Mouse (Mus musculus): ENCODE results near the gene Rims3. TPM values are rescaled to one million over a fixed set of nuclear protein-coding genes. Genes with fewer than 3 reads are reported as not detected.

Gene Rims3
- total RNA-seq, 2 experiments from 2014 or later, result 24.2 to 30.6 TPM

- no peak for DNase-seq (ENCODE audit: extremely low spot score in 1 of 2, low spot score in 1 of 2)
Observed at GRCm38 (mm10) chr4:120890754-120891440, 36.3 kb downstream of the Rims3 start.

- DNase-seq (ENCODE audit: extremely low spot score in 1 of 2, low spot score in 1 of 2), result no peak
Observed at GRCm38 (mm10) chr4:120891960-120892359, 37.3 kb downstream of the Rims3 start.

- no peak for DNase-seq (ENCODE audit: extremely low spot score in 1 of 2, low spot score in 1 of 2)
Observed at GRCm38 (mm10) chr4:120892516-120892915, 37.9 kb downstream of the Rims3 start.

- no peak for DNase-seq (ENCODE audit: extremely low spot score in 1 of 2, low spot score in 1 of 2)
Observed at GRCm38 (mm10) chr4:120893656-120894401, 39.2 kb downstream of the Rims3 start.

- no peak for DNase-seq (ENCODE audit: extremely low spot score in 1 of 2, low spot score in 1 of 2)
Observed at GRCm38 (mm10) chr4:120894584-120894983, 40.0 kb downstream of the Rims3 start.

- no peak for DNase-seq (ENCODE audit: extremely low spot score in 1 of 2, low spot score in 1 of 2)
Observed at GRCm38 (mm10) chr4:120895226-120895625, 40.6 kb downstream of the Rims3 start.

GRCm38 (mm10) chr4:120895810-120896584, 41.4 kb downstream of the Rims3 start:
- DNase-seq (ENCODE audit: extremely low spot score in 1 of 2, low spot score in 1 of 2), result no peak

- DNase-seq (ENCODE audit: extremely low spot score in 1 of 2, low spot score in 1 of 2), result no peak
Observed at GRCm38 (mm10) chr4:120904533-120904932, 49.9 kb downstream of the Rims3 start.

- DNase-seq (ENCODE audit: extremely low spot score in 1 of 2, low spot score in 1 of 2), result no peak
Observed at GRCm38 (mm10) chr4:120905644-120906043, 51.0 kb downstream of the Rims3 start.

GRCm38 (mm10) chr4:120909558-120910150, 55.0 kb downstream of the Rims3 start:
- DNase-seq (ENCODE audit: extremely low spot score in 1 of 2, low spot score in 1 of 2), result peak in 1 of 2 experiments; percentile 76

GRCm38 (mm10) chr4:120911086-120911485, 56.5 kb downstream of the Rims3 start:
- DNase-seq (ENCODE audit: extremely low spot score in 1 of 2, low spot score in 1 of 2), result no peak

GRCm38 (mm10) chr4:120912866-120913265, 58.2 kb downstream of the Rims3 start:
- no peak for DNase-seq (ENCODE audit: extremely low spot score in 1 of 2, low spot score in 1 of 2)

- DNase-seq (ENCODE audit: extremely low spot score in 1 of 2, low spot score in 1 of 2), result no peak
Observed at GRCm38 (mm10) chr4:120913443-120913842, 58.8 kb downstream of the Rims3 start.

- no peak for DNase-seq (ENCODE audit: extremely low spot score in 1 of 2, low spot score in 1 of 2)
Observed at GRCm38 (mm10) chr4:120913861-120914260, 59.2 kb downstream of the Rims3 start.

- no peak for DNase-seq (ENCODE audit: extremely low spot score in 1 of 2, low spot score in 1 of 2)
Observed at GRCm38 (mm10) chr4:120914501-120914900, 59.9 kb downstream of the Rims3 start.

- DNase-seq (ENCODE audit: extremely low spot score in 1 of 2, low spot score in 1 of 2), result no peak
Observed at GRCm38 (mm10) chr4:120921461-120921860, 66.8 kb downstream of the Rims3 start.

GRCm38 (mm10) chr4:120924554-120925299, 70.1 kb downstream of the Rims3 start, which contains the start of gene Exo5:
Gene Exo5, minus strand, starts transcription at chr4:120925017.
- DNase-seq (ENCODE audit: extremely low spot score in 1 of 2, low spot score in 1 of 2), result peak; percentile 80 to 86

GRCm38 (mm10) chr4:120925386-120925785, 70.8 kb downstream of the Rims3 start:
- DNase-seq (ENCODE audit: extremely low spot score in 1 of 2, low spot score in 1 of 2), result no peak

- DNase-seq (ENCODE audit: extremely low spot score in 1 of 2, low spot score in 1 of 2), result no peak
Observed at GRCm38 (mm10) chr4:120928686-120929085, 74.1 kb downstream of the Rims3 start.

GRCm38 (mm10) chr4:120930736-120931135, 76.1 kb downstream of the Rims3 start:
- no peak for DNase-seq (ENCODE audit: extremely low spot score in 1 of 2, low spot score in 1 of 2)
